Mouse (Mus musculus) megakaryocyte progenitor cell, adult 5-6 weeks (primary cell): ENCODE results near the gene C9. TPM values are rescaled to one million over a fixed set of nuclear protein-coding genes. Genes with fewer than 3 reads are reported as not detected.

Source experiments
- ATAC-seq: replicated peaks from 2 replicates; pipeline ENCODE4 v1.8.0; 2016; ENCODE audit warnings: mild to moderate bottlenecking, moderate TSS enrichment, inconsistent platforms; ENCODE audit not compliant: poor library complexity
- total RNA-seq, 2 experiments: library from RNA; stranded (forward) in 1 of 2; stranded (reverse) in 1 of 2; fragments of 157-497, 149-512 nt in 1 of 2; fragments of 200-1000 nt in 1 of 2; gene quantifications; 2 replicates each; pipeline versions ENCODE4 v1.2.3 to v1.2.4; 2015 to 2017

The C9 gene
- total RNA-seq, 2 experiments from 2014 or later = not detected

- ATAC-seq = no peak
Measured at GRCm38 (mm10) chr15:6469384-6469783, 24.3 kb downstream of the C9 start.

DNA sequence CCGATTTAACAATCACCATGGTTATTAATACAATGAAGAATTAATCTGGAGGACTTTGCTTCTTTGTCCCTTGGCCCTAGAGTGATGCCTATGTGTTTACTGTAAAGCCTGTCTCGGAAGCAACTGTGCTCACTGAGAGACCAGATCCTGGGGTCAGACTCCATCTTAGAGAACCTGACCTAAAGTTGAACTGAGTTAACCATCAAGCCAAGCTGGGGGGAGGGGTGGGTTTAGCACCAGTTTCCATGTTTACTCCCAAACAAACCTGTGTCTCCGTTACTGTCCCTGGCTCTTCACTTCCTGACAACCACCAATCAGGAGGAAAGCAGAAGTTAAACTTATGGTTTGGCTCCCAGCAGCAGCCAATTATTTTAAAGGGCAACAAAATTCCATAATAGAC is 38.4 kb downstream of the C9 start:
- no peak for ATAC-seq

DNA sequence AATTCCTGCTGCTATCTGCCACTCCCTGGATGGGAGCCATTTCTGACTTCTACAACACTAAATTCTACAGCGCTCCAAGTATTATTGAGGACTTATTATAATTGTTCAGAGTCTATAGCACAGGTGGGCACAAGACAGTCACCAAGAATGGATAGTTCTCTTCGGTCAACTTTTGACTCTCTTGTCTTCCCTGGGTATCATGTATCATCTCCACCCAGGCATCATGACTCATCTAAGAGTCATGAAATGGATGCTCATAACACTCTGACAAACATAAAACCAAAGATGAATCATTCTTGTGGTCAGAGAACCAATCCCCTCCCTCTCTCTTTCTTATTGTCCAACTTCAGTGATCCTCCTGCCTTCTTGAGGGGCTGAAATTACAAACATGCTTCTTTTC is 47.3 kb downstream of the C9 start:
- no peak for ATAC-seq

GRCm38 (mm10) chr15:6498396-6499070 is 53.4 kb downstream of the C9 start:
- ATAC-seq = no peak

GRCm38 (mm10) chr15:6500787-6501186 is 55.7 kb downstream of the C9 start:
- peak; percentile 94 for ATAC-seq

DNA sequence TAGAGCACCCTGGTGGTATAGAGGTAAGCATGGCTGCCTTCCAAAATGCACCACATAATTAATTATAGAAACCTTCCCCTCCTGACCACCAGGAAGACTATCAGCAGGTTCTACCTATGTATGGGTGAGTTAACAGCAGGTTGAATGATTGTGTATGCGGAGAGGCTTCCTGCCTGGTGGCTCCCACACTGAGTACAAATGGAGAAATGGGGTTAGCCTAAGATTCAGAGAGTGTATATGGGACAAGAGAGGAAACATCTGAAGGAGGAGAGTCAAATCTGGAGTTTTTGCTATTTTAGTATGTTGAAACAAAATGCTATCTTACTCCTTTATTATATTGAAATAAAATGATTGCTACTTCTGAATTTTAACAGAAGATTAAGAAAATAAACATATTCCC is 72.4 kb downstream of the C9 start:
- ATAC-seq = no peak

DNA sequence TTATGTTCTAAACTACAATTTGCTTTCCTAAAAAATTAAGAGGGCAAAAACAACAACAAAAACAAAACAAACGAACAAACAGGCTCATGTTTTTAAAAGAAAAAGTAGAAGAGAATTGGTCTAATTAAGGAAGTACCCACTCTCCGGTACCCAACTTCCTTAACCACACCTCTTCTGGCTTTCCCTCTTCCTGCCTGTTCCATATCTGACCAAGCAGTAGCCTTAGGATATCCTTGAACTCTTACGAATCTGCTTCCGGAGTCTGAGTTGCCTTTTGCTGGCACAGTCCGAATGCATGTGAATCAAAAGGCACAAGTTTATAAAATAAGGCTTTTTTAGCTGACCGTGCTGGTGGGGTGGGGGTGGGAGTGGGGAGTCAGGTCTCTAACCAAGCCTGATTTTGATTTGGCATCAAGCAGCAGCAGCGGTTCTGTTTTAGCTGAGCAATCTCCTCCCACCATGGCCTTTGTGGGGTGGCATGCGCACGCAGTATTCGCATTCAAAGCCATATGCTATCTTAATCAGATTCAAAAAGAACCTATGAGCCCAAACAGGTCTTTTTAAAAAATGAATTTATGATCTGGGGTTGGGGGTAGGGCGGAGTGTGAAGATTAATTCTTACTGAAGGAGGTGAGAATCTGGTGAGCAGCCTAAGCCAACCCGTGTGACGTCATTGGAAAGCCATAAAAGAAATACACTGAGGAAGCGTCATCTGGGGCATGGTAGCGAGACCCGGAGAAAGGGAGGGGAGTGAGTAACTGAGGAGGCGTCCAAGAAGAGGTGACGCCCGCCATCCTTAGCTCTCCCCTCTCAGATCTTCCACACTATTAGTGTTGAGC is 74.5 kb downstream of the C9 start:
- ATAC-seq = peak; percentile 24

DNA sequence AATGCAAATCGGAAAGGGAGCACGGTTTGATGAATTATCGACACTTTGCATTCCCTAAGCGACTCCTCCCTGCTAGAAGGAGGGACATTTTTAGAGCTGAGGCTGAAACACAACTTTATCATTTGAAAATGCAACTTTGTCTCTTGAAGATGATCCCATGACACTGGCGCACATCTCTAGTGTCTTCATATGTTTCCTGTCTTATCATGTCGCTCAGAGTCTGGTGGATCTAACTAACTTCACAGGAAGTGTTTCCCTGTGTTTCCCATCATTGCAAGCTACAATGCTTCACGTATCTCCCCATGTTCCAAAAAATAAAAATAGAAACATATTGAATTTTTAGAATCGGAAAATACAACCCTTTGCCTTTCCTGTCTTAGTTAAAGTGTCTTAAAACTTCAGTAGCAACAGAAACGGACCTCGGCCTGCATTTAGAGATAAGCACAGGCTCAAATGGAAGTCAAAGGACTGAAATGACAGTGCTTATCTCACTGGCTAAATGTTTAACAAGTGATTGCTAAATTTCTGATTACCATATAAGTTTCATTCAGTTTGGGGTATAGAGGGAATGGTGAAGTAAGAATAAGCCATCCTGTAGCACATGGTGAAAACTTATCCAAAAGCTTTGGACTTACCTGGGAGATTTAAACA is 75.5 kb downstream of the C9 start:
- peak; percentile 45 for ATAC-seq

GRCm38 (mm10) chr15:6522653-6523167 is 77.6 kb downstream of the C9 start, which contains the start of gene Fyb:
Fyb (plus strand) TSS chr15:6522853.
- ATAC-seq = peak; percentile 72

DNA sequence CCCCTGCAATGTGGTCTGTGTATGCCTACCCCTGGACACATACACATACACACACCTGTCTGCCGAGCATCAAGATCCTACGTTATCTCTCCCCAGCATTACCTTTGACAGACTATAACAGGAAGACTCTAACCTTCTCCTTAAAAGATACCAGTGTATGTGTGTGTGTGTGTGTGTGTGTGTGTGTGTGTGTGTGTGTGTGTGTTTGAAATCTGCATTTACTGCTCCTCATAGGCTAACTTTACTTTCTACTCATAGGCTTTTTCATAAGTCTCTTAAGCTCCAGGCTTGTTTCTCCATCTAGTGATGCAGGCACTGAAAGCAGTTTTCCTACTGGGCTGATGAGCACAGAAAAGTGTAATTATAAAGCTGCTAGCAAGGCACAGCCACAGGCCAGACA is 79.7 kb downstream of the C9 start:
- no peak for ATAC-seq

DNA sequence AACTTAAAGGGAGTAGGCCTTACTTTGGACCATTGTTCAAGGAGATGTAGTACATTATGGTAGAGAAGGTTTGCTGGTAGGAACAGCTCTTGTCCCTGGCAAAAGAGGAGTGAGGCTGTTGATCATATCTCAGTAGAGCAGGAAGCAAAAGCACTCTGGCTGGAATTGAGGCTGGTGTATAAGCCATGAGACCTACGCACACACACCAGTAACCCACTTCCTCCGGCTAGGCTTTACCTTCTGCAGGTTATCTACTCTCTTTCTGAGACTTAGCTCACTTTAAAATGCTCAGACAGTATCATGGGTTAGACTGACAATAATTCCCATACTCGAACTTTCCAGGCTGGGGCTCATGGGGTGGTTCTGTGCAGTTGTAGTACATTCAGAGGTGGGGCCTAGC is 80.3 kb downstream of the C9 start:
- no peak for ATAC-seq

DNA sequence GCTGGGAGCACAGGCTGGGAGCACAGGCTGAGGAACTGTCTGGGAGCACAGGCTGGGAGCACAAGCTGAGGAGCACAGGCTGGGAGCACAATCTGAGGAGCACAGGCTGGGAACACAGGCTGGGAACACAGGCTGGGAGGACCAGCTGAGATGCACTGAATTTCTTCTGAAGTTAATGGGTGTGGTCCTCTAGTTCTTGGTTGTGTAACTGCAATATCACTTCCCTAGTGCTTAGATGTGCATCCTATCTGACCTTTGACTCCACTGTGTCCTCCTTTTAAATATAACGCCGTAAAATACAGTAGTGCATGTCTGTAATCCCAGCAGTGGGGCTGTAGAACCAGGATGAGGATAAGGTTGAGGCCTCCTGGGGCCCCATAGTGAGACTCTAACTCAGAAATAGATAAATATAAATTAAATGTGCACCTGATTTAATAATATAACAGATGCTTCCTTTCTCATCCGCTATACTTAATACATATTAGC is 88.8 kb downstream of the C9 start:
- ATAC-seq = peak; percentile 77

DNA sequence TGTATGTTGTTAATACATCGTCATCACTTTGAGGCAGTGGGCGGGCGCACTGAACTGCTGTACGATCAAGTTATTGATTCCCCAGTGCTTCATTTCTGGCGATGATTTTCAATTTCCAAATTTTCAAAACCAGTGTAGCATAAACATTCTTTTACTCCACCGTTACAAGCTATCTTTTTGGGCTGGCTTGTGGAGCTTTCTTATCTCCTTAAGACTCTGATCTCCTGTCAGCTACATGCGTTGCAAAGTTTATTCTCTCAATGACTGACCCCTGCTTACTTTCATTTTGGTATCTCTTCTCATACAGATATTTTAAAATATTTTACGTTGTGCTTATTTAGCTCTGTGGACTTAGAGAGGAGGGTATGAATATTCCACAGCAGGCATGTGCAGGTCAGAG is 89.5 kb downstream of the C9 start:
- ATAC-seq = peak; percentile 31; the same call in 1 of the 2 replicates

GRCm38 (mm10) chr15:6539639-6540338 is 94.7 kb downstream of the C9 start:
- peak; percentile 98 for ATAC-seq

Other genes with a start within 250 kb of the C9 start
- gene Dab2, start 145.5 kb upstream of the C9 start, total RNA-seq (2015) = 3.4 and 3.9 TPM in 2 replicates
- gene Dab2, start 145.5 kb upstream of the C9 start, total RNA-seq (2017) = 0.75 and 3.0 TPM in 2 replicates
- 30.8 and 42.1 TPM in 2 replicates for gene Fyb, start 77.5 kb downstream of the C9 start, total RNA-seq (2015)
- gene Fyb, start 77.5 kb downstream of the C9 start, total RNA-seq (2017) = 7.2 and 15.9 TPM in 2 replicates